Mouse (Mus musculus): ENCODE results near the gene Smyd4. TPM values are rescaled to one million over a fixed set of nuclear protein-coding genes. Genes with fewer than 3 reads are reported as not detected.

Gene Smyd4
- polyA plus RNA-seq, 1 experiment from 2014 or later: 10.7 TPM

Small RNAs within 50 kb of the gene (microRNA-seq; reads per million reads assigned to microRNA genes)
- gene Gm47300: not detected

Other genes starting within 250 kb of the Smyd4 start
- 1.3 and 2.0 TPM in 2 replicates for gene Hic1, start 178.9 kb upstream of the Smyd4 start, polyA plus RNA-seq (2014; fragmentation: Nextera tagmentation; extraction: Ambion mirVana)
- gene Ovca2, start 169.6 kb upstream of the Smyd4 start, polyA plus RNA-seq (2014; fragmentation: Nextera tagmentation; extraction: Ambion mirVana): 24.3 and 24.6 TPM in 2 replicates
- gene Dph1, start 157.2 kb upstream of the Smyd4 start, polyA plus RNA-seq (2014; fragmentation: Nextera tagmentation; extraction: Ambion mirVana): 15.9 and 17.6 TPM in 2 replicates
- gene Rtn4rl1, start 154.7 kb upstream of the Smyd4 start, polyA plus RNA-seq (2014; fragmentation: Nextera tagmentation; extraction: Ambion mirVana): 5.0 and 7.4 TPM in 2 replicates
- 64.5 and 74.2 TPM in 2 replicates for gene Rpa1, start 109 bp upstream of the Smyd4 start, polyA plus RNA-seq (2014; fragmentation: Nextera tagmentation; extraction: Ambion mirVana)
- gene Serpinf1, start 74.3 kb downstream of the Smyd4 start, polyA plus RNA-seq (2014; fragmentation: Nextera tagmentation; extraction: Ambion mirVana): 23.6 and 35.0 TPM in 2 replicates
- gene Serpinf2, start 91.2 kb downstream of the Smyd4 start, polyA plus RNA-seq (2014; fragmentation: Nextera tagmentation; extraction: Ambion mirVana): not detected in 2 replicates
- 4.9 and 6.9 TPM in 2 replicates for gene Wdr81, start 106.3 kb downstream of the Smyd4 start, polyA plus RNA-seq (2014; fragmentation: Nextera tagmentation; extraction: Ambion mirVana)
- 0.94 and 1.3 TPM in 2 replicates for gene Tlcd2, start 113.3 kb downstream of the Smyd4 start, polyA plus RNA-seq (2014; fragmentation: Nextera tagmentation; extraction: Ambion mirVana)
- 67.0 and 73.1 TPM in 2 replicates for gene Prpf8, start 138.4 kb downstream of the Smyd4 start, polyA plus RNA-seq (2014; fragmentation: Nextera tagmentation; extraction: Ambion mirVana)
- gene Rilp, start 161.7 kb downstream of the Smyd4 start, polyA plus RNA-seq (2014; fragmentation: Nextera tagmentation; extraction: Ambion mirVana): 0.77 and 0.86 TPM in 2 replicates
- gene Scarf1, start 165.1 kb downstream of the Smyd4 start, polyA plus RNA-seq (2014; fragmentation: Nextera tagmentation; extraction: Ambion mirVana): 2.7 and 3.4 TPM in 2 replicates
- gene Slc43a2, start 183.3 kb downstream of the Smyd4 start, polyA plus RNA-seq (2014; fragmentation: Nextera tagmentation; extraction: Ambion mirVana): 6.5 and 9.1 TPM in 2 replicates
- 94.2 and 101 TPM in 2 replicates for gene Pitpna, start 239.7 kb downstream of the Smyd4 start, polyA plus RNA-seq (2014; fragmentation: Nextera tagmentation; extraction: Ambion mirVana)